Mouse (Mus musculus): ENCODE data around the gene Tex21. TPM values are rescaled to one million over a fixed set of nuclear protein-coding genes. Genes with fewer than 3 reads are reported as not detected.
"Not testable (repeated sequence)": the region's sequence is repeated elsewhere in the genome, so short reads cannot be mapped to it uniquely, and the experiment has no call there.

Gene Tex21
- total RNA-seq, 2 experiments from 2014 or later: not detected

- no peak for DNase-seq (ENCODE audit: low spot score)
These were observed 14.1 kb upstream of the Tex21 start for GRCm38 (mm10) chr12:76260673-76261072.

GRCm38 (mm10) chr12:76256114-76256843 is 9.7 kb upstream of the Tex21 start:
- no peak for DNase-seq (ENCODE audit: low spot score)

GRCm38 (mm10) chr12:76255499-76255875 is 8.9 kb upstream of the Tex21 start:
- DNase-seq (ENCODE audit: low spot score): no peak

- peak; percentile 95 for DNase-seq (ENCODE audit: low spot score)
These were observed 8.4 kb upstream of the Tex21 start, which contains the start of gene Mthfd1 for GRCm38 (mm10) chr12:76254725-76255498. TSS of gene Mthfd1 (plus strand) at chr12:76255298.

- no peak for DNase-seq (ENCODE audit: low spot score)
These were observed 7.4 kb upstream of the Tex21 start for GRCm38 (mm10) chr12:76253991-76254390.

- DNase-seq (ENCODE audit: low spot score): no peak
These were observed 7.0 kb upstream of the Tex21 start for GRCm38 (mm10) chr12:76253591-76253990.

- DNase-seq (ENCODE audit: low spot score): no peak
These were observed 6.5 kb upstream of the Tex21 start for GRCm38 (mm10) chr12:76253090-76253489.

GRCm38 (mm10) chr12:76244981-76245380 is 1.6 kb downstream of the Tex21 start:
- no peak for DNase-seq (ENCODE audit: low spot score)

GRCm38 (mm10) chr12:76241833-76242232 is 4.7 kb downstream of the Tex21 start:
- no peak for DNase-seq (ENCODE audit: low spot score)

GRCm38 (mm10) chr12:76241084-76241483 is 5.5 kb downstream of the Tex21 start:
- DNase-seq (ENCODE audit: low spot score): no peak

- DNase-seq (ENCODE audit: low spot score): no peak
These were observed 5.9 kb downstream of the Tex21 start for GRCm38 (mm10) chr12:76240670-76241069.

- DNase-seq (ENCODE audit: low spot score): no peak
These were observed 6.5 kb downstream of the Tex21 start for GRCm38 (mm10) chr12:76239839-76240571.

GRCm38 (mm10) chr12:76239145-76239838 is 7.3 kb downstream of the Tex21 start:
- DNase-seq (ENCODE audit: low spot score): no peak

GRCm38 (mm10) chr12:76235253-76235652 is 11.3 kb downstream of the Tex21 start:
- DNase-seq (ENCODE audit: low spot score): no peak

- no peak for DNase-seq (ENCODE audit: low spot score)
These were observed 15.9 kb downstream of the Tex21 start for GRCm38 (mm10) chr12:76230644-76231043.

- not testable (repeated sequence) for DNase-seq (ENCODE audit: low spot score)
These were observed 24.4 kb downstream of the Tex21 start for GRCm38 (mm10) chr12:76222104-76222503.

GRCm38 (mm10) chr12:76216716-76217115 is 29.8 kb downstream of the Tex21 start:
- no peak for DNase-seq (ENCODE audit: low spot score)

- DNase-seq (ENCODE audit: low spot score): no peak
These were observed 31.4 kb downstream of the Tex21 start for GRCm38 (mm10) chr12:76215121-76215520.

- DNase-seq (ENCODE audit: low spot score): no peak
These were observed 37.0 kb downstream of the Tex21 start for GRCm38 (mm10) chr12:76209429-76209974.

GRCm38 (mm10) chr12:76200326-76200725 is 46.2 kb downstream of the Tex21 start:
- DNase-seq (ENCODE audit: low spot score): no peak

- no peak for DNase-seq (ENCODE audit: low spot score)
These were observed 49.5 kb downstream of the Tex21 start for GRCm38 (mm10) chr12:76197071-76197470.

All from gastrocnemius, adult 18-20 months (tissue).